Mouse (Mus musculus): Measurements from ENCODE around the gene Irx3. TPM values are rescaled to one million over a fixed set of nuclear protein-coding genes. Genes with fewer than 3 reads are reported as not detected.

The Irx3 gene
- not detected for polyA plus RNA-seq (2017; shearing (Covaris generic))

DNA sequence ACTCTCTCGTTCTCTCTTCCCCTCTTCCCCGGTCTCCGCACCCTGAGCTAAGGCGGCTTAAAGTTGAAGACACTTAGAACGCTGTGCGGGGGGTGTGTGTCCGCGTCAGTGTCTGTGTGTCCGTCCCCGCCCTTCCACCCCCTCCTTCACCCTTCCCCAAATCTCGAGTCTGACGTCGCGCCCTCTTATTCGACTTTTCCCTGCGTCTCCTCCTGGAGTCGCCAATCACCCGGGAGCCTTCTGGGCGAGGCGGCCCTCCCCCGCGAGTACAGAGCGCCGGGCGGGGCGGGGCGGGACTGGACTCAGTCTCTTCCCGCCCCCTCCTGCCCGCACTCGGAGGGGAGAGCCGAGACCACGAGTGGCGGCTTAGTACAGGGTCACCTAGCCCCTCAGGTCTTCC, at the start of gene Irx3:
Irx3 (minus strand) TSS at position 229 of the 400 bp plus-strand sequence.

